Mouse (Mus musculus) layer of hippocampus, adult 9-11 months (tissue): ENCODE results near the gene Dock7.
"Not testable (repeated sequence)": the region's sequence is repeated elsewhere in the genome, so short reads cannot be mapped to it uniquely, and the experiment has no call there.

Experiments
- DNase-seq: peaks from one replicate; pipeline ENCODE4 v3.0.0; 2022

Gene Dock7

DNA sequence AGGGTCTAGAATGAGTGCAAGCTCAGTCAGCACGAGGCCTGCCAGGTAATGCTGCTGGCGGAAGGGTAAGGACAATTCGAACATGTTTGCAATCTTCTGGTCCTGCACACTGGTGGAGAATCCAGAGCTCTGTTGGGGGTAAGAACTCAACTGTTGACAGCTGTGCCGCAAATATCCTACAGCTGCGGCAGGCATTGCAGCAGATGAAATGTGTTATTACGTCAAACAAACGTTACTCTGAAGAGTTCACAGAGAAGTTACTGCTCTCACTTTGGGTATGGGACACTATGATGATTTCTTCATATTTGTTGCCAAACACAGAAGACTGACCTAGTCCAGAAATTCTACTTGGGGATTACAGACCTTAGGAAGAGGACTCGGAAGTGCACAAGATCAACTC lies 136.0 kb downstream of the Dock7 start:
- no peak for DNase-seq

DNA sequence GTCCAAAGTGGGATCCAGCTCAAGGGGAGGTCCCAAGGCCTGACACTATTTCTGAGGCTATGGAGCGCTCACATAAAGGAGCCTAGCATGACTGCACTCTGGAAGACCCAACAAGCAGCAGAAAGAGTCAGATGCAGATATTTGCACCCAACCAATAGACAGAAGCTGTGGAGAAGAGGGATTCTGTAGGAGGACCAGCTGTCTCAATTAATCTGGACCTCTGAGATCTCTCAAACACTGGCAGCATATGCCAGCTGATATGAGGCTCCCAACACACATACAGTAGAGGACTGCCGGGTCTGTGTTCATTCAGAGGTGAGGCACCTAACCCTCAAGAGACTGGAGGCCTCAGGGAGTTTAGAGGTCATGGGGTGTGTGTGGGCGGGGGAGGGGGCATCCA lies 140.7 kb downstream of the Dock7 start:
- DNase-seq, result peak; percentile 54

DNA sequence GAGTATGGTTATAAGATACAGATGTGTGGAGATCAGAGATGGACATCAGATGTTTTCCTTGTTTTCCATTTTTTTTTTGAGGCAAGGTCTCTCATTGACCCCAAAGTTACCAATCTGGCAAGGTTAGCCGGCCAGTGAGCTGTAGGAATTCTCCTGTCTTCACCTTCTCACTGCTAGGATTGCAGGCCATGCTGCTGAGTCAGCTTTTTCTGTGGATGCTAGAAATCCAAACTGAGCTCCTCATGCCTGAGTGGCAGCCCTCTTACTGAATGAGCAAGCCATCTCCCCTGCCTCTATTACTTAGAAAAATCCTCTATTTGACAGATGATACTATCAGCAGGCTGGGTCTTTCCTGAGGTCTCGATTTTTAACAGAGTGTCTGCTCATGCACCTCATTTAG lies 142.0 kb downstream of the Dock7 start:
- DNase-seq, result no peak

DNA sequence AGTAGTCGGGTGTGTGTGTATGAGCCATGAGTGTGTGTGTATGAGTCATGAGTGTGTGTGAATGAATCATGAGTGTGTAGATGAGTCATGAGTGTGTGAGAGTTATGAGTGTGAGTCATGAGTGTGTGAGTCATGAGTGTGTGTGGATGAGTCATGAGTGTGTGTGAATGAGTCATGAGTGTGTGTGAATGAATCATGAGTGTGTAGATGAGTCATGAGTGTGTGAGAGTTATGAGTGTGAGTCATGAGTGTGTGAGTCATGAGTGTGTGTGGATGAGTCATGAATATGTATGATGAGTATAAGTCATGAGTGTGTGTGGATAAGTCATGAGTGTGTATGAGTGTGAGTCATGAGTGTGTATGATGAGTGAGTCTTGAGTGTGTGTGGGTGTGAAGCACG lies 142.4 kb downstream of the Dock7 start:
- DNase-seq, result not testable (repeated sequence)

DNA sequence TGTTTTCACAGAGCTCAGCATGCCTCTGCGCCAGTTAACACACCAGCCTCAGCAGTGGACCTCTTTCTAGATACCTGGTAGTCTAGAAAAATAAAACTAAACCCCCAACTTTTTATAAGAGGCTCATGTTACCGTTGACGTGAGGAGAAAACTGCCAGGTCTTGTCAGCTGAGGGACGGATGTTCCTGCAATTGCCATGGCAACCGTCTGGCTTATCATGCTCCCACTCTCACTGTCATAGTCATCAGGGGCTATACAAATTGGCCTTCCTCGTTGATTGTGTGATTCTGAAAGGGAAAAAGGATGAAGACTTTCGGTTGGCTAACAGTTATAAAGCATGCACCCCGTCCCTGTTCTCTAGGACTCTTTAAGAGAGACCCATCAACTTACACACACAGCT lies 145.0 kb downstream of the Dock7 start:
- peak; percentile 69 for DNase-seq

DNA sequence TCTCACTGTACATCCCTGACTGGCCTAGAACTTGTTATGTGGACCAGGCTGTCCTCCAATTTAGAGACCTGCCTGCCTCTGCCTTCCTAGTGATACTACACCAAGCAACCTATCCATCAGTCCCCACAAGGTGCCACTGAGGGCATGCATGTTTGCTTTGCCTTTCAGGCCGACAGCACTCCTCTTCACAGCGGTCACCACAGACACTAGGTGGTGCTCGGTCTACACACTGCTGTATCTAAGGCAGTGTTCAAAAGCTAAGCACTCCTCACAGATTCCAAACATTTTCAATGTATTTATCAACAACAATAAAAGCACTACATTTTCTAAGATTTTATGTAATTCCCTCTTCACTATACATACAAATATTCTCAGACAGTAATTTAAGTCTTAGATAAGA lies 150.8 kb downstream of the Dock7 start:
- DNase-seq, result no peak

DNA sequence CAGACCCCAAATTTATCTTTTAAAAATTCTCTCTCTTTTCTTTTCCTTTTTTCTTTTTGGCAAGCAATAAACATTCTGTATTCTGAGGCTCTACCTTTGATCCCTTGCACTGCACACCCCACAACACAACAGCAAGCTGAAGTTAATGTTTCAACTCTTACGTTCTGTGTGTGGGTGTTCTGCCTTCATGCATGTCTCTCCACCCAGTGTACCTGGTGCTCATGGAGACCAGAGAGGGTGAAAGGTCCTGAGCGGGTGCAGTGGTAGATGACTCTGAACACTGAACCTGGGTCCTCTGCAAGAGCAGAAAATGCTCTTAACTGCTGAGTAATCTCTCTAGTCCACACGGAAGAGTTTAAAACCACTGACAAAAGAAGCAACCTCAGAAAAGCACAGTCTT lies 160.5 kb downstream of the Dock7 start:
- no peak for DNase-seq

DNA sequence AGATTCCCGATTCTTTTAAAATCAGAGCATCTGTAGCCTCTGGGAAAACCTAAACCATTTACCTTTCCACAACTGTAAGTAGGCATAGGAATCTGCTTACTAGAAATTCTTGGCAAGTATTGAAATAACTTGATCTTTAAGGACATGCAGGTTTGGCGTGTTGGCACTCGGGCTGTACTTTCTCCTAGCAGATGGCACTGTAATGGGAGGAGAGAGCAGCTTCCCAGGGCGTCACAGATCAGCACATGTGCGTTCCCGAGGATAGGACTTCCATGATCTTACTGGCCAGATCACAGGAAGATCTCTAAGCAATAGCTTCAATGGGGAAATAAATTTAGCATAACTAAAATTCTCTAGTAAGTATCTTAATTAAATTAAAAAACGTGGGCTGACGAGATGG lies 164.7 kb downstream of the Dock7 start:
- DNase-seq, result no peak

DNA sequence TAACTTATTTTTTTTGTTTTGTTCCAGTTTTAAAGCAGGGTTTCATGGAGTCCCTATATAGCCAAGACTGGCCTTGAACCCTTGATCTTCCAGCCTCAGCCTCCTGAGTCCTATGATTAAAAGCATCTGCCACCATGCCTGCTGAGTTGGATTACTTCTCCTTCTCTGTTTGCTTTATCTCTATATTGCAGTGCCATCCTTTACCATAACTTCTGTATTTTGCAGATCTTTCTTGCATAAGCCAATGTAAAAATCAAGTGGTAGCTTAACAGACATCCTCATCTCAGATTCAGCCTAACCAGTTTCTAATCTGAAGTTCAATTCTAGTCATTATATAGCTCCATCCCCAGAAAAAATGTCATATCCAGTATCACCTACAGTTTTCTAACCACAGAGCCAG lies 170.2 kb downstream of the Dock7 start:
- no peak for DNase-seq

DNA sequence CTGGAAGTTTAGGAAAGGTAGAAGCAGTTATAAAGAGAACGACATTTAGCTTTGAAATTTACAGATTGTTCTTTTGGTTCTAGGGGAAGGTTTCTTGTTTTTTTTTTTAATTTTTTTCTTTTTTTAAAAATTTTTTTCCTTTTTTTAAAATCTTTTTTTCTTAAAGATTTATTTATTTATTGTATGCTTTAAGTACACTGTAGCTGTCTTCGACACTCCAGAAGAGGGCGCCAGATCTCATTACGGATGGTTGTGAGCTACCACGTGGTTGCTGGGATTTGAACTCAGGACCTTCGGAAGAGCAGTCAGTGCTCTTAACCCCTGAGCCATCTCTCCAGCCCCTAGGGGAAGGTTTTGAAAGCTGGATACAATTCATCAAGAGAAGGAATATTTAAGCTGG lies 182.5 kb downstream of the Dock7 start:
- not testable (repeated sequence) for DNase-seq

DNA sequence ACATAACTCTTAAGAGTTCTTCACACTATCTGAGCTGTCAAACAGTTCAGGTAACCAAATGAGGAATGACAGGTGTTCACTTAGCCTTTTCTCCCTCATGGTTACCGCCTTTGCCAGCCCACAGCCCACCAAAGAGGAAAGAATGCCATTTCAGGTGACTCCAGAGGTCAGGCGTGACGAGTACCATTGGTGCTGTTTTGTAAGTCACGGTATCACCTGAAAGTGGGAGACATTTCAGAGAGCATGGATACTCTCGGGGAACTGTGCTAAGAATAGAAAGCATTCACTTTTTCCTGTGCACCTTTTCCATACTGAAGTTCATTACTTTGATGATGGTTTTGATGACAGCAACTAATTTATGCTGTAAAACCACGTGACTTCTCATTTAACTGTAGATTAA lies 184.7 kb downstream of the Dock7 start:
- no peak for DNase-seq

DNA sequence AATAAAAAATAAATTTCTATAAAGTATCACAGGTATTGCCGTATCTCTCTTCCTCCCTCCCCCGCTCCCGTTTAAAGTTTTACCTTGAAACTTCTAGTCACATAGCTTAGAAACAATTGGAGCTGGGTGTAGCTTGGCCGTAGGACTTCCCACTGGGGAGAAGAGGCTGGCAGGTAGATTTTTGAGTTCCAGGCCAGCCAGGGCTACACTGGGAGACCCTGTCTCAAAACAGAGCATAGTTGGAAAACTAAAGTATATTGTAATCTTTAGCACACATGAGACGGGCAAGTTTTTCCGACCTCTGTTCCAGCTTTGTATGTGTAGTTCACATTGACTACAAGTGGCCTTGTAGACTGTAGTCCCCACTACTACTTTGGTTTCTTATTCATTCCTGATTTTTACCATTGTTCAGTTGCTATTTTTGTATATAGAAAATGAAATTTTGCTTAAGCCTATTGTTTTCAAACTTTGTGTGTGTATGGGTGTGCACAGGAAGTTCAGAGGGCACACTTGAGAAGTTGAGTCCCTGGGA lies 195.4 kb downstream of the Dock7 start:
- no peak for DNase-seq

DNA sequence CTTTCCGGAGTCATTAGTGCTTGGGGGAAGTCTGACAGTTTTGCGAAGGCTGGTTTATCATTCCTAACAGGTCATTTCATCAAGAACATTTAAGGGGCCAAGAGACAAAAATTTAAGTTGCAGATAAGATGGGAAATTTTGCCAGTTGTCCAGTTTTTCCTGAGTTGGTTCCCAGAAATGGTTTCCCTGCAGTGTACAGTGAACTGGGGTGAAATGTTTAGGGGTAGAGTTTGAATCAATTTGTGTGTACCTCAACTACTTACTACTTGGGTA lies 195.9 kb downstream of the Dock7 start:
- DNase-seq, result no peak

DNA sequence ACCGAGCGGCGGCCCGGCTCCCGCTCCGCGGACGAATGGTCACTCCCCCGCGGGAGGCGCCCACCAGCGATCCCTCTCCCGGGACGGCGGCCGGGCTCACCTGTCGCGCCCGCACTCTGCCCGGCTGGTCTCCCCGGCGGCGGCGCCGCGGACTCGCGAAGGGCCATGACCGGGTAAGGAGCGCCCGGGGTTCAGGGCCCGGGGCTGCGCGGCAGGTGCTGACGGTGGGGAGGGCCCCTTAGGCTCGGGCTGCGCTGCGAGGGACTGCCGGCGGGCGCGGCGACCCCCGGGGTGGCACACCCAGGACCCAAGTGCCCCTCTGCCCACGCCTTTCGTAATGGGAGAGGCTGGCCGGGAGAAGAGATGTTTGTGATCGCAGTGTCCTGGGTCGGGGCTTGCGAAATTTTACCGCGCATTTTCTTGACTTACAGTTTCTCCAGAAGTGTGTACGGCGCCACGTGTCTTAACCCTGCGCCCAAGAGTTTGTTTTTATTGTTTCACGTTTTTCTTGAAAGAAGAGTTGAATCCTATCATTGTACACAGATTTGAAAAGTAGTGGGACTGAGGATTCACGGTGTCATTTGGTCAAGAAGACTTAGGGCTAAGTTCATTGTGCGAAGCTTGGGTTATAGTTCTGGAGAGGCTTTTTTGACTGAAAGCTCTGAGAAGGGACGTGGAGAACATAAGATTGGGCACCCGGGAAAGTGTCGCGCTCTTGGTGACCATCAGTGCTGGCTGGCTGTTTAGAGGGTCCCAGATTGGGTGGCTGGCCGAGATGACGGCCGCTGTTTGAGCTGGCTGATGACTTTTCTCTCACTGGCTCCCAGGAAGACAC lies 196.4 kb downstream of the Dock7 start:
- no peak for DNase-seq

DNA sequence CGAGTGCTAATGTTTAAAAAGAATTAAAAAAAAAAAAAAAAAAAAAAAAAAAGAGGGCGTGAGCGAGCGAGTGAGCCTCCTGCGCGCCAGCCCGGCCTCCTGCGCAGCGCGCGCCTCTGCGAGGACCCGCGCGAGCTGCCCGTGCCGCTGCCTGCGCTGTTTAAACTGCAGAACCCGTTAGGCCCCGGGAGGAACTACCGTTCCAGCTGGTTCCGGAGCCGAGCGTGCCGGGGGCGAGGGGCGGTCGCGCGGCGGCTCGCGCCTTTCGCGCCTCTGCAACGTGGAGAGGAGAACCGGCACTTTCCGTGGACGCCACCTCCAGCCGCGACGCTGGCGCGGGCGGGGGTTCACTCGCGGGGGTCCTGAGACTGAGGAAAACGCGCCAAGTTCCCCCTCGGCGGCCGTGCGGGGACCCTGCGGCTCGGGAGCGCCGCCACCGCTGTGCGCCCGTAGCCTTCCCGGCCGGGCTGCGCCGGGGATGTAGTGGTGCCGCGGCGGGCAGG lies 197.1 kb downstream of the Dock7 start, which contains the start of gene Usp1:
Usp1 (plus strand) TSS at position 243 of the 503 bp plus-strand sequence.
- peak; percentile 79 for DNase-seq

DNA sequence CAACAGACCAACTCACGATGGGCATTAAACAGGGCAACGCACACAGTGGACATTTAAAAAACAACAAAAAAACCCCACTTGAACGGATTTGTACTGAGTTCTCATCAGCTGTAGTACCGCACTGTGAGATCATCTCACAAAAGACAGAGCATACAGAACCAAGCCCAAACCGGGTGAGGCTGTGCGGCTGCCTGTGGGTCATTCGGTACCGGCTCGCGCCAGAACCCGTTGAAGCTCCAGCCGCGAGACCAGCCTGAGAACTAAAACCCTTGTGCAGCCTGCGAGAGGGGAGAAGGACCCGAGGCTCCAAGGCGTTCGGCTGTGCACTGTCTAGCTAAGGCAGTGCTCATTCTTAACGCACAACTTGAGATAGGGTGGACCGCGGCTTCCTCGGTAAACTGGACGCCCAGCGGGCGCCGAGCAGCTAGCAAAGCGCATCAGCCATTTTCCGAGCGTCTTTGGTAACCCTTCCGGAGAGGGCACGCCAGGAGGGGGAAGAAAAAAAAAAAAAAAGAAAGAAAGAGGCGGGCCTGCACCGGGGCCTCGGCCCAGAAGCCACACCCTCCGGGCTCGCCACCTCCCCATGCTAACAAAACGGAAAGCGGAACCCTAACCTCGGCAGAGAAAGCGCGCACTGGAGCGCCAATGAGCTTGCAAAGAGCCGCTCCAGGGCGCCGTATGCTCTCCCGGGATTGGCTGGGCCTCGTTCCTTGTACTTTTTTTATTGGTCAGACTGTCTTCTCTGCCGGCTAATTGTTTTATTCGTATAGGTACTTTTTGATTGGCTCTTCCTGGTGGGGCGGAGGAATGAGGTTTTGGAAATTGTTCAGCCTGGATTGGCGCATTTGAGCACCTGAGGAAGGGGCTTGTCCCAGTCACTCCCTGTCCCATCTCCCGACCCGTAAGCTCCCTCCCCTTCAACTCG lies 197.8 kb downstream of the Dock7 start:
- DNase-seq, result peak; percentile 99

DNA sequence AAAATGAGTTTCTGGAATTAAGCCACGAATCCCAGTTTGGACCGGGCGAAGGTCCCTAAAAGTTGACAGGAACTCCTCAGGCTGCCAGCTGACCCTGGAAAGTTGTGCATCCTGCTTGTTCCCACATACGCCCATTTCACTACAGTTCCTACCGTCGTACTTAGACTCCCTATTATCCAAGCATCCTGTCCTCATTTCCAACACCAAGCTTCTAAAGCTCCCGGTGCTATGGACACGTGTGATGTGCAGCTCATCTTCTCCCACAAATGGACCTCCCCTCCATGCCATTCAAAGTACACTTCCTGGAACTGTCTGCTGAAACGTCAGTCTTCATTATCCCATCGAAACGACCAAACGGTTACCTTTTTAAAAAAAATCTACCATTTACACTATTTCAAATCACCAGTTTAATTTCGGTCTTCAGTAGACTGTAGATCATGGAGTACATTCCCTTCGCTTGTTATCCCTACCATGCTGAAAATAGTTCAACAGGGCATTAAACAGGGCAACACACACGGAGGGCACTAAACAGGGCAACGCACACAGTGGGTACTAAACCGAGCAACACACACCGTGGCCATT lies 198.6 kb downstream of the Dock7 start:
- DNase-seq, result peak; percentile 9

DNA sequence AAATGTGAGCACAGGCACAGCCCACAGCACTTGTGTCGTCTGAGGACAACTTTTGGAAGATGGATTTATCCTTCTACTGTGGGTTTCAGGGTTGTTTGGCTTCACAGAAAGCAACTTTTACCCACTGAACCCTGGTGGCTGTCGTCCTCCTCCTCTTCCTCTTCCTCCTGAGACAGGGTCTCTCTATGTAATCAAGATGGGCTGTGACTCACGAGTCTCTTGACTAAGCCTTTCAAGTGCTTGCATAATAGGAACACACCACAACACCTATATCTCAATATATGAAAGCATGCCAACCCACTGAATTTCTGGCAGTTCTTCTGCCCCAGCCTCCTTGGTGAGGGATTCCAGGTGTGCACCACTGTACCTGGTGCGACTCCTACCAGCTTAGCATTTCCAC lies 199.8 kb downstream of the Dock7 start:
- no peak for DNase-seq

DNA sequence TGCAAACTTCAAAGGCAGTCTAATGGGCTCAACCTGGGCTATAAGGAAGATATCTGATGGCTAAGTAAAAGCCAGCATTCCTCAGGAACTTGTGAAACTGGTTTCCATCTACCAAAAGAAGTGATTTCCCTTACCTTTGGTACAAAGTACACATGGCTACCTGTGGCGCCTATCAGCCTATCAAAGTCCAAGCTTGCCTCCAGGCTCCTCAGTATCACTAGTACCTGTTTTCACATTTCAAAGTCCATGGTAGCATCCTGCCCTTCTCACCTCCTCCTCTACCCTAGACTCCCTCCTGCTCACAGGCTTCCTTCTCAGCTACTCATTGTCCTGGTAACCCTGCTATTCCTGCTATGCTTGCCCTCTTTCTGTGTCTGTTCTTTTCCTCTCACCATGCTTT lies 202.5 kb downstream of the Dock7 start:
- DNase-seq, result no peak

DNA sequence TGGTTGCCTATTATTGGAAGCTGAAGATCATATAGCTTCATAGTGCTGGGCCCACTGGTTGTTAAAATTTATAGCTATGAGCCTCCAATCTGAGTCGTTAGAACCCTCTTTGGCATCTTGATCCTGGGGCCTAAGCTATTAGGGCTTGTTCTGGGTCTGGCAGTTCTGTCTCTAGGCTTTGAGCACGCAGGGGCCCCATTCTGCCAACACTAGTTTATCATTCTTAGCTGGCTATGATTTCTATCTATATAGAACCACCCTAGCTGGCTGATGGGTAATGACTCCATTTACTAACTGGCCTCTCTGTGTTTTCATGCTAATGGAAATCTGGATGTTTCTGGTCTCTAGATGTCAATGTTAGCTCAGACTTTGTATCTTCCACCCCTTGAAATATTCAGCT lies 203.0 kb downstream of the Dock7 start:
- DNase-seq, result no peak

DNA sequence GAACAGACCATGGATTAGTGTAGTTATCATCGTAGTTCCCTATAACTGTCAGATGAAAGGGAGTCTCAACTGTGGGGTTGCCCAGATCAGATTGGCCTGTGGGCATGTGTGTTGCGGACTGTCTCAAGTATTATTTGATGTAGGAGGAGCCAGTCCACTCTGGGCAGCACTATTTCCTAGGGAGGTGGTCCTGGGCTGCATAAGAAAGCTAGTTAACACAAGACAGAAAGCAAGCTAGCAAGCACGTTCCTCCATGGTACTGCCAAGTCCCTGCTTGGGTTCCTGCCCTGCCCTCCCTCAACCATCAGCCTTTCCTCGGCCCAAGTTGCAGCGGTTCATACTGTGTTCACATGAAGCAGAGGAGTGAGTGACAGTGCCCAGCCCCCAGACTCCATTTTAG lies 210.5 kb downstream of the Dock7 start:
- no peak for DNase-seq

DNA sequence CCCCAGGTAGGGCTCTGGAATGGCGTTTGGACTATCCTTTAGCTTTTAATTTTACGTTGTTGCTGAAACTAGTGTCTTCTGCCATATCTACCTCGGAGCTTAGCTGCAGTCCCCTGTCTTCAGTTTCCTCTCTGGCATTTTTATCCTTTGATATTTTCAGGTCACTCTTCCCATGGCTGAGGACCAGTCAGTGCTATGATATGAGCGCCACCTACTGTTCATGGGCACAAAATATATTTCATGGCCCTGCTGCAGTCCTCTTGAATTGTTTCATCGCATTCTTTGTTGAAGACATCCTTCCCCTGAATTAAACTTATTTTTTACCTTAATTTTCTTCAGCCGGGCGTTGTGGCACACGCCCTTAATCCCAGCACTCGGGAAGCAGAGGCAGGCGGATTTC lies 233.6 kb downstream of the Dock7 start:
- DNase-seq, result peak; percentile 9
